Mouse (Mus musculus): ENCODE measurements around the gene Foxa1. TPM values are rescaled to one million over a fixed set of nuclear protein-coding genes. Genes with fewer than 3 reads are reported as not detected.

Gene Foxa1
- polyA plus RNA-seq (2016; fragmentation: Nextera tagmentation; extraction: Ambion mirVana), result 1.2 and 1.6 TPM in 2 replicates

DNA sequence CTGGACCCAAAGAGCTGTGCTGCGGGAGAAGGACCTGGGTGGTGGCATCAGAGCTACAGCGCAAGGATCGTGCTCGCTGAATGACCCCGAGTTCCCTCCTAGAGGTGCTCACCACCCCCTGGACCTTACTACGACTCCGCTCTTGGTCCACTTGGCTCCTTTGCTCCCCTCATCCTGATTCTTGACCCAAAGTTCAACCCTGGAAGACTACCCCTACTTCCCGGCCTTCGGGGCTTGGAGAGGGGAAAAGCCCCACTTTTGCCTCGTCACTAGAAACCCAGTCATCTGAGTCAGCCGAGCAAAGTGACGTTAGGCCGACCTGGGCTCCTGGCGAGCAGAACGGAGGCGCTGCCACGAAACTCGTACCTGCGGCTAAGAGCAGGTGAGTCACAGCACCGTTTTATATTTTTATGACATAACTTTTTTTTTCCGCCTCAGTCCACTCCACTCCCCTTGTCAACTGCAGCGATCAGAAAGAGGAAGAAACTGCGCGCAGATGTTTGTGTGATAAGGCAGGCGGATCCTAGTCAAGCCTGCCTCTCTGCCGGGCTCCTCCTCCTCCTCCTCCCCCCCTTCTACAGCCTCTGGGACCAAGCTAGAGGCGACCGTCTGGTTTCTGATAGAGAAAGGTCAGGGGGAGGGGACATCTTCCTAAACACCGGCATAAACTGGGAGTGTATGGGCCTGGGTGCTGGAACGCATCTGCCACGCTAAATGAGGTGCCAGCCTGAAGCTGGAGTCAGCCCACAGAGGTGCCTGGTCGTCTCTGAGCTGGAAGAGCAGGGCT lies at the start of gene Foxa1:
Gene Foxa1, minus strand, starts transcription at position 502 of the 787 bp plus-strand sequence.
- Histone ChIP-seq H3K27ac (peak within 1 kb of the TSS; percentile 16; the same call in 1 of the 2 replicates), H3K4me3 (peak within 1 kb of the TSS; percentile 58), H3K27me3 (ENCODE audit: insufficient read depth, poor library complexity, severe bottlenecking) (peaks cover 100% of the 10 kb centered on the region), H3K36me3 (no peaks in the 10 kb centered on the region), H3K9me3 (no peaks in the 10 kb centered on the region), H3K4me1 (replicated peaks) (peaks cover 59% of the 10 kb centered on the region)
- DNase-seq (ENCODE audit: low spot score), result no peak
- WGBS, result under 1% methylated on average over 32 of the region's 32 CpGs

- Histone ChIP-seq H3K27me3 (ENCODE audit: insufficient read depth, poor library complexity, severe bottlenecking) (peaks cover 60% of the 10 kb centered on the region), H3K4me3 (peak overlapping the region; percentile 60), H3K27ac (peak overlapping the region; percentile 72; the same call in 1 of the 2 replicates), H3K4me1 (replicated peaks) (peaks cover 8% of the 10 kb centered on the region), H3K36me3 (no peaks in the 10 kb centered on the region), H3K9me3 (no peaks in the 10 kb centered on the region)
- DNase-seq (ENCODE audit: low spot score), result peak; percentile 74
- WGBS, result 2% methylated on average over 81 of the region's 81 CpGs
These were observed 29.4 kb upstream of the Foxa1 start for GRCm38 (mm10) chr12:57575931-57576628.

DNA sequence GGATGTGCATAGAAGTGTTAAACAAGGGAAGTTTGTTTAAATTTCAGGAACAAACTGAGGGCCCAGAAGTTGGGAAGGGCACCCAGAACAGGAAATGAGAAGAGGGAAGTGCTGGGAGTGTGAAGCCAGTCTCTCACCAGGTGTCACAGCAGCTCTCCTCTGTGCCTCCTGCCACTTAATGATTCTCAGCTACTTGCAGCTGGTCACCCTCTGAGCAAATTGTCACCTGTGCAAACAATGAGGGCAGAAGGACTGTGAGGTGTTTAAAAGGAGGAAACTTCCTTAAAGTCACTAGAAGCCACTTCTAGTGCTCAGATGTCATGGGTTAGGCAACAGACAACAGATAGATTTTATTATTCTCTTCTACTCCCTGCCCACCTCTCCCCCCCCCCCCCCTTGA lies 25.7 kb upstream of the Foxa1 start:
- Histone ChIP-seq H3K4me1 (replicated peaks) (peaks cover 8% of the 10 kb centered on the region), H3K27ac (no peak overlapping the region), H3K4me3 (no peak overlapping the region), H3K27me3 (ENCODE audit: insufficient read depth, poor library complexity, severe bottlenecking) (peaks cover 56% of the 10 kb centered on the region), H3K9me3 (no peaks in the 10 kb centered on the region), H3K36me3 (no peaks in the 10 kb centered on the region)
- DNase-seq (ENCODE audit: low spot score), result no peak

GRCm38 (mm10) chr12:57571773-57572172 lies 25.1 kb upstream of the Foxa1 start:
- DNase-seq (ENCODE audit: low spot score), result no peak
- WGBS, result 38% methylated on average over 9 of the region's 9 CpGs
- Histone ChIP-seq H3K9me3 (no peaks in the 10 kb centered on the region), H3K4me1 (replicated peaks) (peaks cover 8% of the 10 kb centered on the region), H3K36me3 (no peaks in the 10 kb centered on the region), H3K4me3 (no peak overlapping the region), H3K27ac (no peak overlapping the region), H3K27me3 (ENCODE audit: insufficient read depth, poor library complexity, severe bottlenecking) (peaks cover 49% of the 10 kb centered on the region)

DNA sequence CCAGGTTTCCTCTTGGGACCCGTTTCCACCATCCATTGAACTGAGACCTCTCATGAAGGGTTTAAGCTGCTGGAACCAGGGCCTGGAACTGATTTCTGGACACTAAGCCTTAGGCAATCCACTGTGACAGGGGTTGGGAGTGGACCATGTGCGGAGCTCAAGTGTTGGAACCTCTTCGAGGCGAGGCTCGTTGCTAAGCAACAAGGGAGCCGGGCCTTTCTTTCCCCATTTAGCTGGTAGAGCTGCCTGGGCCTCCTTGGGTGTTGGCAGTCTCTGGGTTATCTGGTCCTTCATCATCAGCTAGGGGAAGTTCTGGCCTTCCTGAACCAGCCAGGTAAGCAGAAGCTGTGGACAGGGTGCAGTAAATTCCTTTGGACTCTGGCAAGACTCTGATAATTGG lies 17.2 kb upstream of the Foxa1 start, which contains the start of gene Ttc6:
Gene Ttc6, plus strand, starts transcription at position 205 of the 400 bp plus-strand sequence.
- H3K27me3 ChIP-seq (ENCODE audit: insufficient read depth, poor library complexity, severe bottlenecking), result 0 out of 2 replicates have a peak, but pooled peaks cover 6% of the 10 kb centered on the region
- H3K4me1 ChIP-seq (replicated peaks), result no peaks in the 10 kb centered on the region
- no peaks in the 10 kb centered on the region for H3K36me3 ChIP-seq
- H3K4me3 ChIP-seq, result no peak within 1 kb of the TSS
- WGBS, result 81% methylated on average over 6 of the region's 6 CpGs
- DNase-seq (ENCODE audit: low spot score), result no peak
- H3K9me3 ChIP-seq, result no peaks in the 10 kb centered on the region
- no peak within 1 kb of the TSS for H3K27ac ChIP-seq

- Histone ChIP-seq H3K36me3 (no peaks in the 10 kb centered on the region), H3K27ac (no peak overlapping the region), H3K4me3 (no peak overlapping the region), H3K4me1 (replicated peaks) (peaks cover 18% of the 10 kb centered on the region), H3K9me3 (no peaks in the 10 kb centered on the region), H3K27me3 (ENCODE audit: insufficient read depth, poor library complexity, severe bottlenecking) (peaks cover 86% of the 10 kb centered on the region)
- 27% methylated on average over 3 of the region's 3 CpGs for WGBS
- DNase-seq (ENCODE audit: low spot score), result no peak
These were observed 7.4 kb upstream of the Foxa1 start for GRCm38 (mm10) chr12:57554091-57554490.

DNA sequence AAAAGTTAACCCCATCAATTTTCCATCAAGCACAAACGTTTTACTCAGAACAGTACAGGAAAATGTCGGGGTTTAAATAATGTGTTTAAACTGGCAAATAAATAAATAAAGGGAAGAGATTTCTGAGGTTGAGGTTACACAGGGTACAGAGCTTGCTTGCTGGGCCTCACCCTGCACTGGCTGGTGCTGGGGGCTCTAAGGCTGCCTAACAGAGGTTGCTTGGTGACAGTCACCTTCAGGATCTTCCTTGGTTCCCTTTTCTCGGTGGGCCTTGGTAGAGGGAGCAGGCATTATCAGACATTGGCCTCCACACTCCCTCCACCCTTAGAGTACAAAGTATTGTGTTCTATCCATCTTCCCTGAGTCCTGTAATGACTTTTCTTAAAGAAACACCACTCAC lies 5.6 kb upstream of the Foxa1 start:
- 19% methylated on average over 3 of the region's 3 CpGs for WGBS
- no peaks in the 10 kb centered on the region for H3K9me3 ChIP-seq
- no peaks in the 10 kb centered on the region for H3K36me3 ChIP-seq
- no peak for DNase-seq (ENCODE audit: low spot score)
- no peak overlapping the region for H3K4me3 ChIP-seq
- no peak overlapping the region for H3K27ac ChIP-seq
- peaks cover 98% of the 10 kb centered on the region for H3K27me3 ChIP-seq (ENCODE audit: insufficient read depth, poor library complexity, severe bottlenecking)
- H3K4me1 ChIP-seq (replicated peaks), result peaks cover 28% of the 10 kb centered on the region

GRCm38 (mm10) chr12:57550881-57551280 lies 4.2 kb upstream of the Foxa1 start:
- Histone ChIP-seq H3K4me1 (replicated peaks) (peaks cover 38% of the 10 kb centered on the region), H3K27ac (no peak overlapping the region), H3K9me3 (no peaks in the 10 kb centered on the region), H3K27me3 (ENCODE audit: insufficient read depth, poor library complexity, severe bottlenecking) (peaks cover 100% of the 10 kb centered on the region), H3K36me3 (no peaks in the 10 kb centered on the region), H3K4me3 (no peak overlapping the region)
- WGBS, result 1% methylated on average over 8 of the region's 8 CpGs
- no peak for DNase-seq (ENCODE audit: low spot score)

DNA sequence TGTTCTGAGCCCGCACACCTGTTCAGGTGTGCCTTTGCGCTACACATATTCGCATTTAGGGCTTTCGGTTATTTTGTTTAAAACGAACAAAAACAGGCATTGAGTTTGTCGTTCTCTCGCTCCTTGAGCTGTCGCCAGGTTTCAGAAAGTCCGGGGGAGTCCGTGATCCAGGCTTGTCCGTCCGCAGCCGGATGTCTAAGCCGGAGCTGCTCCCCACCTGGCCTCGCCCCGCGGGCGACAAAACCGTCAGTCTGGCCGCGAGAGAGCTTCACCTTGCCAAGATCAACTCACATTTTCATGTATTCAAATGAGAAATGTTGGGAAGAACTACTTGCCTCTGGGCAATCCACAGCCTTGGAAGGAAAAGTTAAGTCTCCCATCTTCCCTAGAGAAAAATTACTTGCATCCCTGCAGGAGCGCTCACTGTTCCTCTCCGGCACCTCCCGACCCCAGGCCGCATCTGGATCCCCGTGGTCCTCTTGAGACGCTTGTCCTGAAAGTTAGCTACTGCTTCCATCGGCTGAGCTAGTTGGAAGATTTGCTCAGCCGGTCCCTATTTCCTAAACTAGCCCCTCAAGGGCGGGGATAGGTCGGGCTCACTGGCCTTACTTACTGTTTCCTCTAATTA lies 3.6 kb upstream of the Foxa1 start:
- Histone ChIP-seq H3K4me3 (no peak overlapping the region), H3K27me3 (ENCODE audit: insufficient read depth, poor library complexity, severe bottlenecking) (peaks cover 100% of the 10 kb centered on the region), H3K4me1 (replicated peaks) (peaks cover 43% of the 10 kb centered on the region), H3K27ac (no peak overlapping the region), H3K9me3 (no peaks in the 10 kb centered on the region), H3K36me3 (no peaks in the 10 kb centered on the region)
- WGBS, result 1% methylated on average over 31 of the region's 31 CpGs
- no peak for DNase-seq (ENCODE audit: low spot score)

- no peak for DNase-seq (ENCODE audit: low spot score)
- Histone ChIP-seq H3K4me3 (no peak overlapping the region), H3K27ac (no peak overlapping the region), H3K36me3 (no peaks in the 10 kb centered on the region), H3K4me1 (replicated peaks) (peaks cover 46% of the 10 kb centered on the region), H3K27me3 (ENCODE audit: insufficient read depth, poor library complexity, severe bottlenecking) (peaks cover 100% of the 10 kb centered on the region), H3K9me3 (no peaks in the 10 kb centered on the region)
- under 1% methylated on average over 15 of the region's 15 CpGs for WGBS
These were observed 3.0 kb upstream of the Foxa1 start for GRCm38 (mm10) chr12:57549667-57550160.

DNA sequence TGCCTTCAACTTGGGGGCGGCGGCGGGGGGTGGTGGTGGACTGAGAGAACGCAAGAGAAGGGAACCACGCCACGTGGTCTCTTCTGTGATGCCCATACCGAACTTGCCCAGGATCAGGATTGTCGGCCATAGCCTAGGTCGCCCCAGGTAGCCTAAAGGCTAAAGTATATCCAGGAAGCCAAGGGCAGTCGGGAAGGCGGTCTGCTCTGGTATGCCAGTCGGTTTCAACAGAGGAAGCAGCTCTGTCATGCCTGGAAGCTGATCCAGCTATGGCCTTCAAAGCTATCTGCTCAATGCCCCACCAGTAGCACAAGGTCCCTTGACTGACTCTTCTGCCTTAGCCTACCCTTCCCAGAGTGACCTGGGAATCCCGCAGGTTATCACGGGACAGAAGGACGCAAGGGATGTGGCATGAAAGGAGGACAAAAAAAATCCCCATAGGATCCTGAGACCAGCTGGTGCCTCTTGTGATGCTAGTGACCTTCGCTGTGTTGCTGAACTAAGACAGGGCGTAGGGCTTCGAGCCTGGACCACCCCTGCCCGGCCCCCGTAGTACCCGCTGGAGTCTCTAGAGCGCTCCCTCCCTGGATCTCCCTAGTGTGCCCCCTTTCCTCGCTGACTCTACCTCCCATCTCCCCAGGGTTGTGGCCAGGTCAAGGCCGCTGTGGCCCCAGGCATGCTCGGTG lies 2.4 kb upstream of the Foxa1 start:
- Histone ChIP-seq H3K4me1 (replicated peaks) (peaks cover 46% of the 10 kb centered on the region), H3K27ac (no peak overlapping the region), H3K36me3 (no peaks in the 10 kb centered on the region), H3K9me3 (no peaks in the 10 kb centered on the region), H3K4me3 (no peak overlapping the region), H3K27me3 (ENCODE audit: insufficient read depth, poor library complexity, severe bottlenecking) (peaks cover 100% of the 10 kb centered on the region)
- no peak for DNase-seq (ENCODE audit: low spot score)
- WGBS, result 1% methylated on average over 25 of the region's 25 CpGs

GRCm38 (mm10) chr12:57548352-57548980 lies 1.8 kb upstream of the Foxa1 start:
- peaks cover 46% of the 10 kb centered on the region for H3K4me1 ChIP-seq (replicated peaks)
- H3K9me3 ChIP-seq, result no peaks in the 10 kb centered on the region
- peak; percentile 72 for DNase-seq (ENCODE audit: low spot score)
- H3K4me3 ChIP-seq, result no peak overlapping the region
- no peak overlapping the region for H3K27ac ChIP-seq
- H3K36me3 ChIP-seq, result no peaks in the 10 kb centered on the region
- WGBS, result under 1% methylated on average over 20 of the region's 20 CpGs
- H3K27me3 ChIP-seq (ENCODE audit: insufficient read depth, poor library complexity, severe bottlenecking), result peaks cover 100% of the 10 kb centered on the region

All from hindbrain, embryonic 10.5 days (tissue).